Comparison of ENCODE assay signal across 11 mouse cellular contexts in genomic region chr10:4325562-4325961, GRCm38 (mm10). TPM values are rescaled to one million over a fixed set of nuclear protein-coding genes. Genes with fewer than 3 reads are reported as not detected.
DNase-seq lines count a peak whose midpoint lies in the region; ATAC-seq and TF ChIP-seq lines count a peak whose summit lies in the region.
"Had no signal": no experiment of that assay in that cellular context is flagged by ENCODE, and none has a peak within 500 bp of the region (broad histone marks: within the 10 kb centered on the region; RNA-seq: fewer than 3 reads in every experiment).

No protein-coding gene starts in this region.

- H3K9me3 ChIP-seq in heart, embryonic 13.5 days = no peaks in the 10 kb centered on the region
- H3K9me3 ChIP-seq in lung, embryonic 14.5 days (ENCODE audit: low read depth, low read length) = no peaks in the 10 kb centered on the region
- H3K9me3 ChIP-seq in stomach, embryonic 14.5 days (ENCODE audit: control insufficient read depth, low read depth, low read length) = 0 out of 2 replicates have a peak, but pooled peaks cover 3% of the 10 kb centered on the region
- H3K9me3 ChIP-seq: midbrain, embryonic 10.5 days had no signal

- H3K36me3 ChIP-seq in heart, embryonic 13.5 days = no peaks in the 10 kb centered on the region; the same call in 1 of the 2 replicates
- H3K36me3 ChIP-seq in lung, embryonic 14.5 days (ENCODE audit: insufficient read depth) = no peaks in the 10 kb centered on the region
- H3K36me3 ChIP-seq in stomach, embryonic 14.5 days (ENCODE audit: control insufficient read depth, insufficient read depth, low read length) = no peaks in the 10 kb centered on the region
- H3K36me3 ChIP-seq: midbrain, embryonic 10.5 days had no signal

- TF ChIP-seq POLR2A in embryonic fibroblast, embryonic 13.5 days (IDR thresholded peaks at IDR 0.05; ENCODE audit: low read depth, low read length) = no peak

- no peak for DNase-seq in heart, postnatal 25 days (ENCODE audit: low spot score)
- DNase-seq in lung, embryonic 14.5 days = peak; percentile 89
- DNase-seq in lung, postnatal 25 days (ENCODE audit: low spot score) = no peak
- no peak for DNase-seq in thymus, postnatal 4 days
- DNase-seq in cerebellum, postnatal 4 days (ENCODE audit: low spot score in 2 of 2) = no peak
- DNase-seq: right cerebral cortex, postnatal 14 days had no signal

- H3K4me2 ChIP-seq in heart, embryonic 13.5 days = peak overlapping the region; percentile 19; the same call in 1 of the 2 replicates
- H3K4me2 ChIP-seq in lung, embryonic 14.5 days = peak overlapping the region; percentile 4; the same call in 1 of the 2 replicates
- no peak overlapping the region for H3K4me2 ChIP-seq in stomach, embryonic 14.5 days (replicated peaks; ENCODE audit: low read depth, low read length)

- no peaks in the 10 kb centered on the region for H3K27me3 ChIP-seq in heart, embryonic 13.5 days (replicated peaks)
- no peaks in the 10 kb centered on the region for H3K27me3 ChIP-seq in lung, embryonic 14.5 days (ENCODE audit: insufficient read depth, low read length)
- no peaks in the 10 kb centered on the region for H3K27me3 ChIP-seq in stomach, embryonic 14.5 days (ENCODE audit: control insufficient read depth, insufficient read depth, low read length)

- H3K9ac ChIP-seq in heart, embryonic 13.5 days = no peak overlapping the region; the same call in 1 of the 2 replicates
- no peak overlapping the region for H3K9ac ChIP-seq in lung, embryonic 14.5 days
- no peak overlapping the region for H3K9ac ChIP-seq in stomach, embryonic 14.5 days (replicated peaks; ENCODE audit: low read depth, low read length)

- H3K27ac ChIP-seq in heart, embryonic 13.5 days (replicated peaks) = peak overlapping the region; percentile 77
- peak overlapping the region; percentile 71 for H3K27ac ChIP-seq in lung, embryonic 14.5 days (ENCODE audit: low read depth)
- H3K27ac ChIP-seq in embryonic fibroblast, embryonic 13.5 days (ENCODE audit: insufficient read depth, low read length) = peak overlapping the region; percentile 74
- H3K27ac ChIP-seq in stomach, embryonic 14.5 days (ENCODE audit: low read length) = peak overlapping the region; percentile 72; the same call in 1 of the 2 replicates
- H3K27ac ChIP-seq: midbrain, embryonic 10.5 days had no signal

- peaks cover 34% of the 10 kb centered on the region for H3K4me1 ChIP-seq in heart, embryonic 13.5 days
- peaks cover 10% of the 10 kb centered on the region; the same call in 1 of the 2 replicates for H3K4me1 ChIP-seq in lung, embryonic 14.5 days (ENCODE audit: insufficient read depth)
- peaks cover 12% of the 10 kb centered on the region for H3K4me1 ChIP-seq in embryonic fibroblast, embryonic 13.5 days (ENCODE audit: control insufficient read depth, insufficient read depth, low read length)
- H3K4me1 ChIP-seq in stomach, embryonic 14.5 days (ENCODE audit: control insufficient read depth, insufficient read depth, low read length) = peaks cover 7% of the 10 kb centered on the region; the same call in 1 of the 2 replicates

- intact Hi-C loops in heart, postnatal 25 days (cut with DNase I) = no loop called here

- WGBS in heart, embryonic 13.5 days = 12% methylated on average over 5 of the region's 5 CpGs
- 10% methylated on average over 5 of the region's 5 CpGs for WGBS in lung, embryonic 14.5 days
- 17% methylated on average over 5 of the region's 5 CpGs for WGBS in stomach, embryonic 14.5 days

- no peak for TF ChIP-seq CTCF in lung, embryonic 14.5 days (IDR thresholded peaks at IDR 0.05; ENCODE audit: low read depth)
- no peak for TF ChIP-seq CTCF in embryonic fibroblast, embryonic 13.5 days (IDR thresholded peaks at IDR 0.05; ENCODE audit: borderline replicate concordance, insufficient read depth, low read length)

- no peak overlapping the region for H3K4me3 ChIP-seq in heart, embryonic 13.5 days
- H3K4me3 ChIP-seq in lung, embryonic 14.5 days (ENCODE audit: low read depth, low read length) = no peak overlapping the region
- H3K4me3 ChIP-seq in embryonic fibroblast, embryonic 13.5 days (ENCODE audit: insufficient read depth, low read length) = no peak overlapping the region
- no peak overlapping the region for H3K4me3 ChIP-seq in stomach, embryonic 14.5 days (ENCODE audit: low read depth, low read length)
- H3K4me3 ChIP-seq: midbrain, embryonic 10.5 days had no signal

- no peak for ATAC-seq in heart, embryonic 13.5 days (ENCODE audit: extremely low read depth, insufficient number of reproducible peaks, low FRiP score, low TSS enrichment)
- peak; percentile 77; the same call in 1 of the 2 replicates for ATAC-seq in lung, embryonic 14.5 days (ENCODE audit: insufficient read depth)
- ATAC-seq in stomach, embryonic 14.5 days (ENCODE audit: insufficient number of reproducible peaks, insufficient read depth, low FRiP score, low read depth) = peak; percentile 43; the same call in 1 of the 2 replicates
- ATAC-seq: forebrain, embryonic 16.5 days had no signal

RNA-seq across cellular contexts. Expression of gene Akap12, which starts 59.4 kb away (rescaled TPM):
- 35.3 and 42.6 TPM in 2 replicates for polyA plus RNA-seq in heart, embryonic 13.5 days (2015; fragmentation: Nextera tagmentation; extraction: Ambion mirVana)
- total RNA-seq in heart, postnatal 25 days (2021) = 10 to 100 TPM; 23.7 to 25.3 TPM
- polyA plus RNA-seq in lung, embryonic 14.5 days (2014; fragmentation: Nextera tagmentation; extraction: Ambion mirVana) = 58.9 and 63.9 TPM in 2 replicates
- 149 and 184 TPM in 2 replicates for polyA plus RNA-seq in embryonic fibroblast, embryonic 13.5 days (2011; ENCODE audit: insufficient read length, low read depth, missing spikeins)
- polyA plus RNA-seq in stomach, embryonic 14.5 days (2014; fragmentation: Nextera tagmentation; extraction: Ambion mirVana) = 59.0 and 64.0 TPM in 2 replicates
